Mouse (Mus musculus): ENCODE measurements around the gene Arid1b. TPM values are rescaled to one million over a fixed set of nuclear protein-coding genes. Genes with fewer than 3 reads are reported as not detected.
A peak's percentile ranks its signal among the peaks of the same experiment; 100 is the strongest.

The Arid1b gene
- polyA plus RNA-seq, 1 experiment from 2014 or later = 46.4 TPM

GRCm38 (mm10) chr17:5314735-5315134 lies 320.6 kb downstream of the Arid1b start:
- ChIA-PET POLR2A (no interaction called here), CTCF (no interaction called here)
- no peaks in the 10 kb centered on the region for H3K27me3 ChIP-seq
- in situ Hi-C loops (cut with MboI; ENCODE audit: low pct_unique_long_range_greater_than_20kb) = loop anchor here (10.0 kb wide), 1 partner anchor 110 kb away; no protein-coding TSS in a partner anchor
- no peak for ATAC-seq
- DNase-seq (ENCODE audit: low read depth, low spot score) = no peak
- TF ChIP-seq CTCF (IDR thresholded peaks at IDR 0.05) = no peak

GRCm38 (mm10) chr17:5316489-5316888 lies 322.4 kb downstream of the Arid1b start:
- ATAC-seq (no peak), DNase-seq (ENCODE audit: low read depth, low spot score) (no peak)
- in situ Hi-C loops (cut with MboI; ENCODE audit: low pct_unique_long_range_greater_than_20kb) = loop anchor here (10.0 kb wide), 1 partner anchor 112 kb away; no protein-coding TSS in a partner anchor
- CTCF ChIA-PET = no interaction called here
- H3K27me3 ChIP-seq = no peaks in the 10 kb centered on the region
- TF ChIP-seq CTCF (IDR thresholded peaks at IDR 0.05) = no peak
- POLR2A ChIA-PET = no interaction called here

GRCm38 (mm10) chr17:5321589-5322225 lies 327.6 kb downstream of the Arid1b start:
- DNase-seq (ENCODE audit: low read depth, low spot score) (no peak), ATAC-seq (no peak)
- no peak for TF ChIP-seq CTCF (IDR thresholded peaks at IDR 0.05)
- POLR2A ChIA-PET = no interaction called here
- CTCF ChIA-PET = interaction anchor here (1.0 to 1.9 kb wide), 2 partner anchors 12 to 110 kb away, joined by 3 to 4 read pairs; no protein-coding TSS in a partner anchor
- no peaks in the 10 kb centered on the region for H3K27me3 ChIP-seq
- in situ Hi-C loops (cut with MboI; ENCODE audit: low pct_unique_long_range_greater_than_20kb) = loop anchor here (10.0 kb wide), 1 partner anchor 687 kb away; no protein-coding TSS in a partner anchor

- TF ChIP-seq CTCF (IDR thresholded peaks at IDR 0.05) = no peak
- POLR2A ChIA-PET = no interaction called here
- DNase-seq (ENCODE audit: low read depth, low spot score) = no peak
- no peak for ATAC-seq
- no peaks in the 10 kb centered on the region for H3K27me3 ChIP-seq
- in situ Hi-C loops (cut with MboI; ENCODE audit: low pct_unique_long_range_greater_than_20kb) = loop anchor here (10.0 kb wide), 1 partner anchor 688 kb away; no protein-coding TSS in a partner anchor
- CTCF ChIA-PET = interaction anchor here (1.9 kb wide), 1 partner anchor 13 kb away, joined by 4 read pairs; no protein-coding TSS in a partner anchor
Measured at GRCm38 (mm10) chr17:5322594-5322993, 328.5 kb downstream of the Arid1b start.

GRCm38 (mm10) chr17:5323746-5324145 lies 329.6 kb downstream of the Arid1b start:
- no peaks in the 10 kb centered on the region for H3K27me3 ChIP-seq
- DNase-seq (ENCODE audit: low read depth, low spot score) (no peak), ATAC-seq (no peak)
- ChIA-PET CTCF (interaction anchor here (2.8 kb wide), 1 partner anchor 79 kb away, joined by 8 read pairs; no protein-coding TSS in a partner anchor), POLR2A (interaction anchor here (0.9 kb wide), 1 partner anchor 40 kb away, joined by 4 read pairs; no protein-coding TSS in a partner anchor)
- no peak for TF ChIP-seq CTCF (IDR thresholded peaks at IDR 0.05)
- in situ Hi-C loops (cut with MboI; ENCODE audit: low pct_unique_long_range_greater_than_20kb) = loop anchor here (10.0 kb wide), 1 partner anchor 689 kb away; no protein-coding TSS in a partner anchor

GRCm38 (mm10) chr17:5324236-5324876 lies 330.2 kb downstream of the Arid1b start:
- no peaks in the 10 kb centered on the region for H3K27me3 ChIP-seq
- peak; percentile 76 for ATAC-seq
- ChIA-PET CTCF (interaction anchor here (1.5 to 2.8 kb wide), 2 partner anchors 74 to 78 kb away, joined by 3 to 8 read pairs; no protein-coding TSS in a partner anchor), POLR2A (interaction anchor here (0.7 to 0.9 kb wide), 3 partner anchors 14 to 245 kb away, joined by 3 to 4 read pairs (median 3); no protein-coding TSS in a partner anchor)
- no peak for TF ChIP-seq CTCF (IDR thresholded peaks at IDR 0.05)
- in situ Hi-C loops (cut with MboI; ENCODE audit: low pct_unique_long_range_greater_than_20kb) = loop anchor here (10.0 kb wide), 1 partner anchor 690 kb away; no protein-coding TSS in a partner anchor
- DNase-seq (ENCODE audit: low read depth, low spot score) = peak; percentile 87

- POLR2A ChIA-PET = no interaction called here
- CTCF ChIA-PET = interaction anchor here (2.8 kb wide), 1 partner anchor 76 kb away, joined by 8 read pairs; no protein-coding TSS in a partner anchor
- DNase-seq (ENCODE audit: low read depth, low spot score) (peak; percentile 53), ATAC-seq (no peak)
- H3K27me3 ChIP-seq = no peaks in the 10 kb centered on the region
- TF ChIP-seq CTCF (IDR thresholded peaks at IDR 0.05) = no peak
- in situ Hi-C loops (cut with MboI; ENCODE audit: low pct_unique_long_range_greater_than_20kb) = loop anchor here (10.0 kb wide), 1 partner anchor 692 kb away; no protein-coding TSS in a partner anchor
Measured at GRCm38 (mm10) chr17:5326689-5327088, 332.6 kb downstream of the Arid1b start.

- DNase-seq (ENCODE audit: low read depth, low spot score) = no peak
- no peak for TF ChIP-seq CTCF (IDR thresholded peaks at IDR 0.05)
- ATAC-seq = no peak
- no peaks in the 10 kb centered on the region for H3K27me3 ChIP-seq
- in situ Hi-C loops (cut with MboI; ENCODE audit: low pct_unique_long_range_greater_than_20kb) = loop anchor here (10.0 kb wide), 1 partner anchor 693 kb away; no protein-coding TSS in a partner anchor
- CTCF ChIA-PET = interaction anchor here (2.0 kb wide), 1 partner anchor 11 kb away, joined by 11 read pairs; no protein-coding TSS in a partner anchor
- POLR2A ChIA-PET = no interaction called here
Measured at GRCm38 (mm10) chr17:5327480-5328180, 333.5 kb downstream of the Arid1b start.

GRCm38 (mm10) chr17:5329478-5329877 lies 335.3 kb downstream of the Arid1b start:
- in situ Hi-C loops (cut with MboI; ENCODE audit: low pct_unique_long_range_greater_than_20kb) = loop anchor here (10.0 kb wide), 1 partner anchor 695 kb away; no protein-coding TSS in a partner anchor
- ChIA-PET POLR2A (no interaction called here), CTCF (interaction anchor here (2.0 kb wide), 1 partner anchor 9 kb away, joined by 11 read pairs; no protein-coding TSS in a partner anchor)
- ATAC-seq (no peak), DNase-seq (ENCODE audit: low read depth, low spot score) (no peak)
- TF ChIP-seq CTCF (IDR thresholded peaks at IDR 0.05) = no peak
- no peaks in the 10 kb centered on the region for H3K27me3 ChIP-seq

- ATAC-seq = no peak
- in situ Hi-C loops (cut with MboI; ENCODE audit: low pct_unique_long_range_greater_than_20kb) = no loop called here
- no peak for DNase-seq (ENCODE audit: low read depth, low spot score)
- no peak for TF ChIP-seq CTCF (IDR thresholded peaks at IDR 0.05)
- CTCF ChIA-PET = interaction anchor here (1.6 to 2.0 kb wide), 2 partner anchors 8 to 77 kb away, joined by 3 to 11 read pairs; no protein-coding TSS in a partner anchor
- POLR2A ChIA-PET = no interaction called here
- H3K27me3 ChIP-seq = no peaks in the 10 kb centered on the region
Measured at GRCm38 (mm10) chr17:5330063-5330462, 335.9 kb downstream of the Arid1b start.
